Mouse (Mus musculus) lung, postnatal 0 days (tissue): ENCODE data around the gene Eno2. TPM values are rescaled to one million over a fixed set of nuclear protein-coding genes. Genes with fewer than 3 reads are reported as not detected.
A peak's percentile ranks its signal among the peaks of the same experiment; 100 is the strongest.

Source experiments
- ATAC-seq: fragments of 200-750 bp; cut with Nextera tagmentation; 2 replicates; pipeline ENCODE4 v1.8.0; 2017; ENCODE audit warnings: moderate library complexity
- DNase-seq: peaks from one replicate; pipeline ENCODE4 v3.0.0-alpha.2; 2016; ENCODE audit warnings: low spot score
- H3K27ac ChIP-seq: fragments of 300-500 bp; sonication (generic); 2 replicates; pipeline ENCODE4 v1.5.1; 2014; ENCODE audit warnings: antibody characterized with exemption, mild to moderate bottlenecking, low read length, mixed read lengths
- H3K27me3 ChIP-seq: fragments of 300-500 bp; sonication (generic); replicated peaks from 2 replicates; pipeline ENCODE4 v1.6.1; 2014; ENCODE audit warnings: low read length, mixed read lengths; ENCODE audit not compliant: insufficient read depth
- H3K36me3 ChIP-seq: fragments of 300-500 bp; sonication (generic); 2 replicates; pipeline ENCODE4 v1.6.1; 2014; ENCODE audit warnings: low read length, mixed read lengths; ENCODE audit not compliant: insufficient read depth
- H3K4me1 ChIP-seq: fragments of 300-500 bp; sonication (generic); 2 replicates; pipeline ENCODE4 v1.6.1; 2014; ENCODE audit warnings: antibody characterized with exemption, low read depth, low read length, mixed read lengths; ENCODE audit not compliant: insufficient read depth
- H3K4me2 ChIP-seq: fragments of 300-500 bp; sonication (generic); replicated peaks from 2 replicates; pipeline ENCODE4 v1.6.1; 2014; ENCODE audit warnings: low read depth, mild to moderate bottlenecking, low read length, moderate library complexity, mixed read lengths
- H3K4me3 ChIP-seq: fragments of 300-500 bp; sonication (generic); 2 replicates; pipeline ENCODE4 v1.5.1; 2014; ENCODE audit warnings: low read depth, low read length
- H3K9ac ChIP-seq: fragments of 300-500 bp; sonication (generic); replicated peaks from 2 replicates; pipeline ENCODE4 v1.6.1; 2014; ENCODE audit warnings: low read depth, mild to moderate bottlenecking
- H3K9me3 ChIP-seq: fragments of 300-500 bp; sonication (generic); 2 replicates; pipeline ENCODE4 v1.6.1; 2016; ENCODE audit warnings: low read length, mixed read lengths
- CTCF ChIP-seq: IDR thresholded peaks from 2 replicates; pipeline ENCODE4 v1.5.1; 2016; ENCODE audit warnings: antibody characterized with exemption, mild to moderate bottlenecking
- EP300 ChIP-seq: IDR thresholded peaks from 2 replicates; pipeline ENCODE4 v1.6.1; 2016; ENCODE audit warnings: antibody characterized with exemption, mild to moderate bottlenecking, control low read depth
- WGBS: fragments of 180-500 bp; shearing (Covaris S2); extraction: QIAGEN DNeasy Blood & Tissue Kit; methylation state at CpG from one replicate; pipeline ENCODE4 v1.1.7; 2014; 5-methylcytosine and 5-hydroxymethylcytosine counted together
- polyA plus RNA-seq: library from polyadenylated mRNA; unstranded; fragments of >200 nt; fragmentation: Nextera tagmentation; extraction: Ambion mirVana; gene quantifications from 2 replicates; pipeline ENCODE4 v1.2.1, GENCODE M21; 2015

The Eno2 gene
- polyA plus RNA-seq, 1 experiment from 2014 or later: 1.5 TPM

- Histone ChIP-seq H3K4me1 (0 out of 2 replicates have a peak, but pooled peaks cover 4% of the 10 kb centered on the region), H3K9ac (no peak overlapping the region), H3K4me3 (peak overlapping the region; percentile 4; the same call in 1 of the 2 replicates), H3K9me3 (no peaks in the 10 kb centered on the region), H3K27me3 (no peaks in the 10 kb centered on the region), H3K27ac (no peak overlapping the region), H3K36me3 (no peaks in the 10 kb centered on the region), H3K4me2 (peak overlapping the region; percentile 37; the same call in 1 of the 2 replicates)
- TF ChIP-seq EP300: no peak
- peak; percentile 39 for DNase-seq
- 18% methylated on average over 6 of the region's 6 CpGs for WGBS
- ATAC-seq: peak; percentile 43; the same call in 1 of the 2 replicates
Measured at GRCm38 (mm10) chr6:124782436-124782835, 13.0 kb upstream of the Eno2 start.

- Histone ChIP-seq H3K36me3 (no peaks in the 10 kb centered on the region), H3K27ac (no peak overlapping the region), H3K4me1 (0 out of 2 replicates have a peak, but pooled peaks cover 4% of the 10 kb centered on the region), H3K4me2 (no peak overlapping the region), H3K27me3 (no peaks in the 10 kb centered on the region), H3K4me3 (no peak overlapping the region), H3K9me3 (no peaks in the 10 kb centered on the region), H3K9ac (no peak overlapping the region)
- ATAC-seq (no peak), DNase-seq (no peak)
- TF ChIP-seq EP300 (no peak), CTCF (no peak)
- 88% methylated on average over 7 of the region's 7 CpGs for WGBS
Measured at GRCm38 (mm10) chr6:124780917-124781316, 11.4 kb upstream of the Eno2 start.

GRCm38 (mm10) chr6:124779984-124780416, 10.5 kb upstream of the Eno2 start:
- Histone ChIP-seq H3K4me2 (peak overlapping the region; percentile 58), H3K36me3 (no peaks in the 10 kb centered on the region), H3K9me3 (no peaks in the 10 kb centered on the region), H3K4me3 (peak overlapping the region; percentile 19), H3K9ac (no peak overlapping the region), H3K27ac (no peak overlapping the region), H3K4me1 (0 out of 2 replicates have a peak, but pooled peaks cover 4% of the 10 kb centered on the region), H3K27me3 (no peaks in the 10 kb centered on the region)
- DNase-seq (peak; percentile 76), ATAC-seq (peak; percentile 48; the same call in 1 of the 2 replicates)
- TF ChIP-seq CTCF (no peak), EP300 (no peak)
- 4% methylated on average over 10 of the region's 10 CpGs for WGBS

- Histone ChIP-seq H3K9me3 (no peaks in the 10 kb centered on the region), H3K36me3 (no peaks in the 10 kb centered on the region), H3K27me3 (no peaks in the 10 kb centered on the region), H3K4me2 (peak within 1 kb of the TSS; percentile 58), H3K4me3 (peak within 1 kb of the TSS; percentile 19), H3K27ac (no peak within 1 kb of the TSS), H3K4me1 (0 out of 2 replicates have a peak, but pooled peaks cover 4% of the 10 kb centered on the region), H3K9ac (no peak within 1 kb of the TSS)
- DNase-seq: peak; percentile 81
- 2% methylated on average over 23 of the region's 23 CpGs for WGBS
- peak; percentile 65 for ATAC-seq
- TF ChIP-seq CTCF: no peak
- no peak for TF ChIP-seq EP300
Measured at GRCm38 (mm10) chr6:124779222-124779983, 9.9 kb upstream of the Eno2 start, which contains the start of gene Lrrc23. Gene Lrrc23, minus strand, starts transcription at chr6:124779727.

- H3K4me1 ChIP-seq: peaks cover 3% of the 10 kb centered on the region; the same call in 1 of the 2 replicates
- H3K27ac ChIP-seq: no peak overlapping the region
- H3K9me3 ChIP-seq: no peaks in the 10 kb centered on the region
- DNase-seq (no peak), ATAC-seq (no peak)
- H3K27me3 ChIP-seq: no peaks in the 10 kb centered on the region
- WGBS: 82% methylated on average over 15 of the region's 15 CpGs
- H3K4me3 ChIP-seq: no peak overlapping the region
- H3K36me3 ChIP-seq: no peaks in the 10 kb centered on the region
- TF ChIP-seq CTCF (no peak), EP300 (no peak)
- no peak overlapping the region for H3K4me2 ChIP-seq
- H3K9ac ChIP-seq: no peak overlapping the region
Measured at GRCm38 (mm10) chr6:124770511-124770910, 1.0 kb upstream of the Eno2 start.

- Histone ChIP-seq H3K9me3 (no peaks in the 10 kb centered on the region), H3K4me1 (peaks cover 3% of the 10 kb centered on the region; the same call in 1 of the 2 replicates), H3K27me3 (no peaks in the 10 kb centered on the region), H3K36me3 (no peaks in the 10 kb centered on the region), H3K4me3 (0 out of 2 replicates have a peak overlapping the region, but pooled peaks have one; percentile 48), H3K9ac (no peak overlapping the region), H3K27ac (no peak overlapping the region), H3K4me2 (peak overlapping the region; percentile 80; the same call in 1 of the 2 replicates)
- no peak for DNase-seq
- WGBS: 48% methylated on average over 7 of the region's 7 CpGs
- ATAC-seq: no peak
- TF ChIP-seq EP300 (no peak), CTCF (no peak)
Measured at GRCm38 (mm10) chr6:124770013-124770412, 540 bp upstream of the Eno2 start.
